Mouse (Mus musculus): ENCODE data around the gene Inpp5d.

DNA sequence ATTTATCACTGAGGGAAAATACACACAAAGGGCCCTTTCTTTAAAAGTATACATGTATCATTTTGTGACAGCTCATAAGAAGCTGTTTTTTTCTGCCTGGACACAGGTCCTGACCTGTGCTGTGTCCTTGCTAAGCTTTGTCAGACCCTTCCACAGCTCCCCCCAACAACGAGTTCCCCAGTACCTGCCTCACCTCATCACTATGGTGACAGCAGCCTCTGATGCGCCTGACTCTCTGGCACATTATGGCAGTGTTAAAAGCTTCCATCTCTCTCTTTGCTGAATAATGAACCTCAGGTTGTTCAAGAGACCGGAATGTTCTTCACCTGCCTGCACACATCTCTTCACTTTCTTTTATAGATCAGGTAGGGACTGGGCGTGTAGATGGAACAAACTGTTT, 51.4 kb downstream of the Inpp5d start:
- TF ChIP-seq POLR2A (IDR thresholded peaks at IDR 0.05; ENCODE audit: low read depth, low read length), result no peak
- no peak for TF ChIP-seq CTCF (IDR thresholded peaks at IDR 0.05; ENCODE audit: borderline replicate concordance, insufficient read depth, low read length)
